Mouse (Mus musculus): ENCODE data around the gene Bcap29. TPM values are rescaled to one million over a fixed set of nuclear protein-coding genes. Genes with fewer than 3 reads are reported as not detected.

Gene Bcap29
- polyA plus RNA-seq, 1 experiment: 10.3 TPM

GRCm38 (mm10) chr12:31620106-31620505, 14.4 kb downstream of the Bcap29 start:
- TF ChIP-seq POLR2A (IDR thresholded peaks at IDR 0.05; ENCODE audit: borderline replicate concordance, extremely low read depth, insufficient read depth, insufficient read length, poor library complexity, severe bottlenecking) (no peak), CTCF (IDR thresholded peaks at IDR 0.05; ENCODE audit: borderline replicate concordance, extremely low read depth, insufficient read depth, insufficient read length) (0 out of 2 replicates have a peak, but pooled peaks have one; percentile 11)
- no peak for DNase-seq (ENCODE audit: low read depth)

GRCm38 (mm10) chr12:31613353-31613752, 21.1 kb downstream of the Bcap29 start:
- no peak for TF ChIP-seq POLR2A (IDR thresholded peaks at IDR 0.05; ENCODE audit: borderline replicate concordance, extremely low read depth, insufficient read depth, insufficient read length, poor library complexity, severe bottlenecking)
- DNase-seq (ENCODE audit: low read depth): no peak

- no peak for DNase-seq (ENCODE audit: low read depth)
- TF ChIP-seq POLR2A (IDR thresholded peaks at IDR 0.05; ENCODE audit: borderline replicate concordance, extremely low read depth, insufficient read depth, insufficient read length, poor library complexity, severe bottlenecking) (no peak), CTCF (IDR thresholded peaks at IDR 0.05; ENCODE audit: borderline replicate concordance, extremely low read depth, insufficient read depth, insufficient read length) (no peak)
Observed at GRCm38 (mm10) chr12:31608138-31608537, 26.3 kb downstream of the Bcap29 start.

GRCm38 (mm10) chr12:31604894-31605293, 29.6 kb downstream of the Bcap29 start:
- DNase-seq (ENCODE audit: low read depth): peak; percentile 43
- no peak for TF ChIP-seq CTCF (IDR thresholded peaks at IDR 0.05; ENCODE audit: borderline replicate concordance, extremely low read depth, insufficient read depth, insufficient read length)
- no peak for TF ChIP-seq POLR2A (IDR thresholded peaks at IDR 0.05; ENCODE audit: borderline replicate concordance, extremely low read depth, insufficient read depth, insufficient read length, poor library complexity, severe bottlenecking)

GRCm38 (mm10) chr12:31603586-31603985, 30.9 kb downstream of the Bcap29 start:
- no peak for DNase-seq (ENCODE audit: low read depth)
- no peak for TF ChIP-seq POLR2A (IDR thresholded peaks at IDR 0.05; ENCODE audit: borderline replicate concordance, extremely low read depth, insufficient read depth, insufficient read length, poor library complexity, severe bottlenecking)
- no peak for TF ChIP-seq CTCF (IDR thresholded peaks at IDR 0.05; ENCODE audit: borderline replicate concordance, extremely low read depth, insufficient read depth, insufficient read length)

GRCm38 (mm10) chr12:31594296-31594695, 40.2 kb downstream of the Bcap29 start:
- no peak for DNase-seq (ENCODE audit: low read depth)
- TF ChIP-seq POLR2A (IDR thresholded peaks at IDR 0.05; ENCODE audit: borderline replicate concordance, extremely low read depth, insufficient read depth, insufficient read length, poor library complexity, severe bottlenecking) (no peak), CTCF (IDR thresholded peaks at IDR 0.05; ENCODE audit: borderline replicate concordance, extremely low read depth, insufficient read depth, insufficient read length) (no peak)

- TF ChIP-seq POLR2A (IDR thresholded peaks at IDR 0.05; ENCODE audit: borderline replicate concordance, extremely low read depth, insufficient read depth, insufficient read length, poor library complexity, severe bottlenecking) (no peak), CTCF (IDR thresholded peaks at IDR 0.05; ENCODE audit: borderline replicate concordance, extremely low read depth, insufficient read depth, insufficient read length) (no peak)
- DNase-seq (ENCODE audit: low read depth): no peak
Observed at GRCm38 (mm10) chr12:31592011-31592410, 42.4 kb downstream of the Bcap29 start.

- no peak for TF ChIP-seq POLR2A (IDR thresholded peaks at IDR 0.05; ENCODE audit: borderline replicate concordance, extremely low read depth, insufficient read depth, insufficient read length, poor library complexity, severe bottlenecking)
- no peak for TF ChIP-seq CTCF (IDR thresholded peaks at IDR 0.05; ENCODE audit: borderline replicate concordance, extremely low read depth, insufficient read depth, insufficient read length)
Observed at GRCm38 (mm10) chr12:31583726-31584125, 50.7 kb downstream of the Bcap29 start.

GRCm38 (mm10) chr12:31582081-31582480, 52.4 kb downstream of the Bcap29 start:
- TF ChIP-seq CTCF (IDR thresholded peaks at IDR 0.05; ENCODE audit: borderline replicate concordance, extremely low read depth, insufficient read depth, insufficient read length) (no peak), POLR2A (IDR thresholded peaks at IDR 0.05; ENCODE audit: borderline replicate concordance, extremely low read depth, insufficient read depth, insufficient read length, poor library complexity, severe bottlenecking) (no peak)
- DNase-seq (ENCODE audit: low read depth): no peak

More at GRCm38 (mm10) chr12:31583726-31584125, 50.7 kb downstream of the Bcap29 start:
- no peak for DNase-seq (ENCODE audit: low read depth)

GRCm38 (mm10) chr12:31581319-31581810, 53.1 kb downstream of the Bcap29 start:
- no peak for DNase-seq (ENCODE audit: low read depth)
- TF ChIP-seq POLR2A (IDR thresholded peaks at IDR 0.05; ENCODE audit: borderline replicate concordance, extremely low read depth, insufficient read depth, insufficient read length, poor library complexity, severe bottlenecking) (no peak), CTCF (IDR thresholded peaks at IDR 0.05; ENCODE audit: borderline replicate concordance, extremely low read depth, insufficient read depth, insufficient read length) (no peak)

GRCm38 (mm10) chr12:31580634-31581318, 53.7 kb downstream of the Bcap29 start:
- TF ChIP-seq CTCF (IDR thresholded peaks at IDR 0.05; ENCODE audit: borderline replicate concordance, extremely low read depth, insufficient read depth, insufficient read length): no peak
- no peak for TF ChIP-seq POLR2A (IDR thresholded peaks at IDR 0.05; ENCODE audit: borderline replicate concordance, extremely low read depth, insufficient read depth, insufficient read length, poor library complexity, severe bottlenecking)
- peak; percentile 91 for DNase-seq (ENCODE audit: low read depth)
